Mouse (Mus musculus): ENCODE data around the gene Kif5c. TPM values are rescaled to one million over a fixed set of nuclear protein-coding genes. Genes with fewer than 3 reads are reported as not detected.

The Kif5c gene
- polyA plus RNA-seq, 1 experiment, result 0.20 TPM

DNA sequence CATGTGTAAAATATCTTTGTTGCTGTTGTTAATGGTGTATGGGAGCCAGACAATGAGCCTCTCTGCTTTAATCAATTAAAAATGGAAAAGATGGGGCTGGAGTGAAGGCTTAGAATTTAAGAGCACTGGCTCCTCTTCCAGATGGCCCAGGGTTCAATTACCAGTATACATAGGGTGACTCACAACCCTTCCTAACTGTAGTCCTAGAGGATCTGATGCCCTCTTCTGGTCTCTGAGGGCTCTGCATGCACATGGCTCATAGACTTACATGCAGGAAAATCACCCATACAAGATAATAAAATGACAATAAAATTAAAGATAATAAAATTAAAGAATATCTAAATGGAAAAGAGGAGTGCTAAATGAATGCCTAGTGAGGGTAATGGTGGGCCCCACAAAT lies 156.6 kb downstream of the Kif5c start:
- no peak overlapping the region for H3K27ac ChIP-seq (replicated peaks; ENCODE audit: low read depth, low read length)
- no peaks in the 10 kb centered on the region for H3K4me1 ChIP-seq (ENCODE audit: control insufficient read depth, insufficient read depth, insufficient read length, low read length)
- no peak overlapping the region for H3K4me3 ChIP-seq (ENCODE audit: insufficient read depth, low read depth, low read length)

DNA sequence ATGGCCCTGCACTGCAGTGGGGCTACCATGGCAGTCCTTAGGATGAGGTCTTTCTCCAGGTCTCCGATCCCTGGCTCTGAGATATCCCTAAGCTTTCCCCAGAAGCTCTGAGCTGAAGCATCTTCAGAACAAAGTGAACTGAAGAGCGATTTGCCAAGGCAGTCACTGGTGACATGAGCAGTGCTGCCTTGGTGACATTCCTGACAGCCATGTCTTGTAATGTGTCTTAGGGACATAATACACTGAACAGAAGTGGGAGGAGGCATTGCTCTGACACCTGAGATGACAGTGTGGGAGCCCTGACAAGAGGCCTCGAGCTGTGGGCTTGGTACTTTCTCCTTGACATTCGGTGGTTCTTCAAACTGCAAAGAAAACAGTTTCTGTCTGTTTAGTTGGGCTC lies 157.3 kb downstream of the Kif5c start:
- Histone ChIP-seq H3K27ac (replicated peaks; ENCODE audit: low read depth, low read length) (no peak overlapping the region), H3K4me1 (ENCODE audit: control insufficient read depth, insufficient read depth, insufficient read length, low read length) (no peaks in the 10 kb centered on the region), H3K4me3 (ENCODE audit: insufficient read depth, low read depth, low read length) (no peak overlapping the region)

DNA sequence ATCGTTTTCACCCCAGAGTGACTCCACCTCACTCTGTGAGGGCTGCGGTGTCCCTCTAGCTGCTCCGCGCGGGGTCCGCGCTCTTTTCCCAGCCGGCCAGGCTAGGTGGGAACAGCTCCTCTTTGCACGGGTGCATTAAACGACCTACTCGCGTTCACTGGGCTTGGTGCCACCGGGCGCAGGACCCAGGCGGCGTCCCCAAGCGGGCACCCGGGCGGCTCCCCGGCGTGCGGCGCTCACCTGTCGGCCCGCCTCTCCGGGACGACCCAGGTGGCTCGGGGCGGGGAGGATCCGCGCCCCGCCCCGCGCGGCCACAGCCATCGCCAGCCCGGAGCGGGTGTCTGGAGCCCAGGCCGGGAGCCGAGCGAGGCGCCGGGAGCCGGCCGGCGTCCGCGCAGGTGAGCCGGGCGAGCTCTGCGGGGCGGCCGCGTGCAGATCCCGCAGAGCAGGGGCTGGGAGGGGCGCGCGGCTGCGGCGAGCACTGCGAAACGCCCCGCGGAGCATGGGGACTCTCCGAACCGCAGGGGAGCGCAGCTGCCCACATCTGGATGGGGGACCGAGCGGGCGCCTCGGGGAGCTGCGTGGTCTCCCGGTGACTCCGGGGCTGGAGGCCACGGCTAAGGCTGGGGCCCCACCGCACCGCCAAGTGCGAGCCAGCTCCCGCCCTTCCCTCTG lies 168.4 kb downstream of the Kif5c start, which contains the start of gene Lypd6b:
Lypd6b (plus strand) TSS at position 313 of the 675 bp plus-strand sequence.
- no peaks in the 10 kb centered on the region; the same call in 1 of the 2 replicates for H3K4me1 ChIP-seq (ENCODE audit: control insufficient read depth, insufficient read depth, insufficient read length, low read length)
- no peak within 1 kb of the TSS for H3K27ac ChIP-seq (replicated peaks; ENCODE audit: low read depth, low read length)
- H3K4me3 ChIP-seq (ENCODE audit: insufficient read depth, low read depth, low read length), result peak within 1 kb of the TSS; percentile 42

DNA sequence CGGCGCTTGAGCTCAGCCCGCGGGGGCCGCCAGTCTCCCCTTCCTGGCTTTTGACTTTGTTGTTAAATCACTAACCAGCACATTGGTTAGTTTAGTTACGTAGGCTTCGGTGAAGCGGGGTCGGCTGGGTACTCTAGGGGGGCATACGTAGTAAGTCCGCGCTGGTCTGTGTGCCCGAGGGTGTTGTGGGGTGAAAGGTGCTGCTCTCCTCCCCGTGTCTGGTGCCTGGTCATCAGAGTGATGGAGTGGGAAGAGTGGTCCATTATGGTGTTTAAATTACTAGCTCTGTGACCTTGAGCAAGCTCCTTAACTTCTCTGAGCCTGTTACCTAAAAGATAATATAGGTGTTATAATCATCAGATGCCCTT lies 168.9 kb downstream of the Kif5c start:
- H3K4me1 ChIP-seq (ENCODE audit: control insufficient read depth, insufficient read depth, insufficient read length, low read length), result no peaks in the 10 kb centered on the region; the same call in 1 of the 2 replicates
- no peak overlapping the region for H3K27ac ChIP-seq (replicated peaks; ENCODE audit: low read depth, low read length)
- peak overlapping the region; percentile 42 for H3K4me3 ChIP-seq (ENCODE audit: insufficient read depth, low read depth, low read length)

DNA sequence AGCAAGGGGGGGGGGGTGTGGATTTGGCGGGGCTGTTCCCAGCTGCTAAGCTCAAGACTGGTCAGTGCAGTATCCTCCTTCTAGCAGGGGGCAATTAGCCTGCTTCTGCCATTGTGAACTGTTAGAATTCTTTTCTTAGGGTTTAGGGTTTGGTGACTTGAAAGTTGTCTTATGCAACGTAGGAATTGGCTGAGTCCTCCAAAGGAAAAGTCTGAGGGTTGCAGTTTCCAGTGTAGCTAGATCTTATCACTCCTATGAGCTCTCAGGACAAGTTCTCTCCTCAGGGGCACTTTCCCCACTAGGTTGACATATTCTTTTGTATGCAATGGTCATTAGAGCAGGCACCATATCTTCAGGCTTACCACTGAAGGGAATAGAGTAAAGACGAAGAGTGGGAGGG lies 169.5 kb downstream of the Kif5c start:
- Histone ChIP-seq H3K4me1 (ENCODE audit: control insufficient read depth, insufficient read depth, insufficient read length, low read length) (no peaks in the 10 kb centered on the region; the same call in 1 of the 2 replicates), H3K27ac (replicated peaks; ENCODE audit: low read depth, low read length) (no peak overlapping the region), H3K4me3 (ENCODE audit: insufficient read depth, low read depth, low read length) (no peak overlapping the region)

DNA sequence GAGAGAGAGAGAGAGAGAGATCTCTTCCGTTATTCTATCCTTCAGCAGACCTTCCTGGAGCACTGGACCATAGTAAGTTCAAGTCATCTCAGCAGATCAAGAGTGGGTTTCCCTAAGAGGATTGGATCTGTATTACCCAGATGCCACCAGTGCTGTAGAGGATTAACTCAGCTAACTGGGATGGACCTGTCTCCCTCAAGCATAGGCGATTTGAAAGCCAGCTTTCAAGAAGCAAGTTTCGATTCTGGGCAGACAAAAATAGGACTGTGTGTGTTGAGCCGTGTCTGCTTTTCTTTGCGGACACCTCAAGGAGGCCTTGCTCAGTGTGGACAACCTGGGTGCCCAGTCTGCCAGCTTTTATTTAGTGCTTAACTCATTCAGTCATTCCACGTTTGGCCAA lies 170.0 kb downstream of the Kif5c start:
- H3K27ac ChIP-seq (replicated peaks; ENCODE audit: low read depth, low read length), result no peak overlapping the region
- H3K4me3 ChIP-seq (ENCODE audit: insufficient read depth, low read depth, low read length), result no peak overlapping the region
- no peaks in the 10 kb centered on the region; the same call in 1 of the 2 replicates for H3K4me1 ChIP-seq (ENCODE audit: control insufficient read depth, insufficient read depth, insufficient read length, low read length)

DNA sequence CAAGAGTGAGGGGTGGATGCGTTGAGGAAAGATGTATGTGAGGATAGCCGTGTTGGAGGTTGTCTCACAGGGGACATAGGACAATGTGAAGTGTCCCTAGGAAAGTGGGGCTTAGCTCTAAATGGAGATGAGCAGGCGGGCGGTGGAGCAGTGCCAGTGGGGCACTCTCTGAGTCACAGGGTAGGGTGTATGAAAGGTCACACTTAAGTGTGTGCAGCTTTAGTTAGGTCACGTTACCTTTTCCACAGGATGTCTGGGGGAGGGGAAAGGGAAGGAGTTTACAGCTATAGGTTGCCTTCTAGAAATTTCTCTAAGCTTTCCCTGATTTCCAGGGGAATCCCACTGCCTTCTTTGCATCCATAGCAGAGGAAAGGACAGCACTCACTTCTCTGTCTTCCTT lies 170.4 kb downstream of the Kif5c start:
- Histone ChIP-seq H3K27ac (replicated peaks; ENCODE audit: low read depth, low read length) (no peak overlapping the region), H3K4me3 (ENCODE audit: insufficient read depth, low read depth, low read length) (no peak overlapping the region), H3K4me1 (ENCODE audit: control insufficient read depth, insufficient read depth, insufficient read length, low read length) (no peaks in the 10 kb centered on the region; the same call in 1 of the 2 replicates)

DNA sequence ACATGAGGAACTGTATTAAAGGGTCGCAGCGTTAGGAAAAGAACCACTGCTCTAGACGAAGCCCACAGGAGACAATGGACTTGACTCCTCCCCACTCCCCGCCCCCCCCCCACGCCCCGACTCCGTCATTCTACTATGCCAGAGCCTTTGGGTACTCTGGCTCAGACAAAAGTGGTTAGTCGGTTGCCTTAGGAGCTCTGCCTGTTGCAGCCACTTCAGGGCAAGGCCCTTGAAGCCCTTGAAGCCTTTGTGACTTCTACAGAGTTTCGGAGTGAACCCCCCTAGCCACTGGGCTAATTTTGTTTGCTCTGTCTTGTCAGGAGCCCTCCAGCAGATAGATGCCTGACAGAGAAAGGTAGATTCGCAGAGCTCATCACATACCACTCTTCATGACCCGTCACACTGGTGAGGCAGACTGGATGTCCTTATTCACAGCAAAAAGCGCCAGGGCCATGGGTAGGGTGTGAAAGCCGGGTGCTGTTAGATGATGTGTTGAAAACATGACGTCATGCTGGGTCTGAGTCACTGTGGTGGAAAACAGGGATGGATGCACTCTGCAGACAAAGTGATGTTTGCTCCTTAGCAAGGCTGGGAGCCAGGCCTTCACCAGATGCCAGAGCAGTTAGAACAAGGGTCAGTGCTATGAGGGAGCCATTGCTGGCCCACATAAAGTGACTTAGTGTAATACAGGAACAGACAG lies 178.5 kb downstream of the Kif5c start:
- Histone ChIP-seq H3K4me3 (ENCODE audit: insufficient read depth, low read depth, low read length) (no peak overlapping the region), H3K27ac (replicated peaks; ENCODE audit: low read depth, low read length) (no peak overlapping the region)

DNA sequence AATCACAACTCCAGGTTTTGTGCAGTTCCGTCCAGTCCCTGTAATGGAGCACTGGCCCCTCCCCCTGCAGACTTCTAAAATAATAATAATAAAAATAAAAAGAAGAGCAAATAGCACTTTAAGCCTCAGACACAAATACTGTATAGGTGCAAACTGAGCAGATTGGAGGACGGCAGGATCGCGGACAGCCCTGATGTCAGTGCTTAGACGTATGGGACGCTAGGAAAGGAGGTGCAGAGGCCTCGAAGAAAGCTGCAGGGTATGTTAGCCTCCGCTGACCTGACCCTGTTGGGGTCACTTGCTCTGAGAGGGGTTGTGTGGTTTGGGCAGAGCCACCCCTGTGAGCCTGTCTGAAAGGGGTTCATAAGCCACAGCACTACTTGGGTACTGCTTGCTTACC lies 185.3 kb downstream of the Kif5c start:
- Histone ChIP-seq H3K4me3 (ENCODE audit: insufficient read depth, low read depth, low read length) (no peak overlapping the region), H3K4me1 (ENCODE audit: control insufficient read depth, insufficient read depth, insufficient read length, low read length) (no peaks in the 10 kb centered on the region), H3K27ac (replicated peaks; ENCODE audit: low read depth, low read length) (no peak overlapping the region)

More for the DNA sequence above, 178.5 kb downstream of the Kif5c start:
- H3K4me1 ChIP-seq (ENCODE audit: control insufficient read depth, insufficient read depth, insufficient read length, low read length), result no peaks in the 10 kb centered on the region

DNA sequence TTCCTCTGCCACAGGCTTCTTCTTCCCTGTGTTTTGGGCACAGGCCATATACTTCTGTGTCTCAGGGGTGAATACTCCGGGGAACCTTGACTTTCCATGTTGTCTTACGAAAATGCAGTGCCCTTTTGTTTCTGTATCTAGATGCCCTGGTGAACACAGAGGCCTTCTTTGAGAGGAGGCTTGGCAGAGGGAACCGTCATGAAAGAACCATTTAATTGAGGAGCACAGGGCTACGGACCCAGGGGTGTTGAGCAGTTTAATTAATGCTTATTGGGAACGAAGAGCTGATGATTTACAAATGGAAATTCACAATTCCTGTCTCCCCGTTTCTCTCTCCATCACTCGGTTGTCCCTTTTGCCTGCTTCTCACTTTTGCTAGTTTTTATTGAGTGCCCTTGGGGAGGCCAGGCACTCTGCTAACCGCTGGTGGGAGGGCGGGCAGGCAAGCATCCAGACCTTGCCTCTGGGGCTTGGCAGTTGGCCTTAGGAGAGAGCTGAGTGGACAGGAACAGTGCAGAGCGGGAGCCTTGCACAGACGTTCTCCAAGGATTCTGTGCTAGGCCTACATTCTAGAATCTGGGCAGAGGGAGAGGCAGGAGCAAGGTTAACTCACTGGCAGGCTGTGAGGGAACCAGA lies 186.8 kb downstream of the Kif5c start:
- Histone ChIP-seq H3K4me3 (ENCODE audit: insufficient read depth, low read depth, low read length) (no peak overlapping the region), H3K27ac (replicated peaks; ENCODE audit: low read depth, low read length) (no peak overlapping the region), H3K4me1 (ENCODE audit: control insufficient read depth, insufficient read depth, insufficient read length, low read length) (no peaks in the 10 kb centered on the region)

DNA sequence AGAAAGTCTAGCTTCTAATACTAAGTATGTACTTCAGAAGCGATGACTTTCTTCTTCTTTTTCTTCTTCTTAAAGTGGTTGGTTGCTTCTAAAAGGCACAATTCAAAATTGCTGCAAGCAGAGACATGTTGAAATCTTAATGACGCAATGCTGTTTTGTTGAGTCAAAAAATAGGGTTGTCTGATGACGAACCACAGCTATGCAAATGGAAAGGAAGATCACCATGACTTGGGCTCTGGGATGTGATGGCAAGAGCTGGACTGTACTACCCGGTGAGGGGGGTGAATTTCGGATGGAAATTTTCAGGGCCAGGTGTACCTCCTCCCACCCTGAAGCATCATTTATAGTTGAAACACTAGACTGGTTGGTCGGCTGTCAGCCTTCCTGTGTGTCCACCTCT lies 190.4 kb downstream of the Kif5c start:
- Histone ChIP-seq H3K27ac (replicated peaks; ENCODE audit: low read depth, low read length) (no peak overlapping the region), H3K4me3 (ENCODE audit: insufficient read depth, low read depth, low read length) (no peak overlapping the region)

DNA sequence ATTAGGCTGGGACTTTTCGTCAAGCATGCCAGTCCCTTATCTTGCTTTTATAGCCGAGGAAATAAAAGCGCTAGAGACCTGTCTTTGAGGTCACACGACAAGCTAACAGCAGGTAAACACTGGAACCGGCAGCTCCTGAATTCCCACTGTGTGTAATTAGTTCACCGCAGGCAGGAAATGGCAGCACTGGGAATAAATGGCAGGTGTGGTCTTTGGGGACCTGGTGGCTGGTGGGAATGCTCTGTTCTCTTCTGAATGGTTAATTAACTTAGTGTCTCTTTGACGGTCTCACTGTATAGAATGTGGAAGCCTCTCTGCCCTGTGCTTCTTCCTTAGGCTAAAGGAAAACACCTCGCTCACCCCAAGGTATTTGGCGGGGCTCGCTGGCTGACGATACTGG lies 192.3 kb downstream of the Kif5c start:
- Histone ChIP-seq H3K4me3 (ENCODE audit: insufficient read depth, low read depth, low read length) (no peak overlapping the region), H3K27ac (replicated peaks; ENCODE audit: low read depth, low read length) (no peak overlapping the region; the same call in 1 of the 2 replicates), H3K4me1 (ENCODE audit: control insufficient read depth, insufficient read depth, insufficient read length, low read length) (peaks cover 6% of the 10 kb centered on the region; the same call in 1 of the 2 replicates)

More for the DNA sequence above, 190.4 kb downstream of the Kif5c start:
- peaks cover 6% of the 10 kb centered on the region; the same call in 1 of the 2 replicates for H3K4me1 ChIP-seq (ENCODE audit: control insufficient read depth, insufficient read depth, insufficient read length, low read length)

DNA sequence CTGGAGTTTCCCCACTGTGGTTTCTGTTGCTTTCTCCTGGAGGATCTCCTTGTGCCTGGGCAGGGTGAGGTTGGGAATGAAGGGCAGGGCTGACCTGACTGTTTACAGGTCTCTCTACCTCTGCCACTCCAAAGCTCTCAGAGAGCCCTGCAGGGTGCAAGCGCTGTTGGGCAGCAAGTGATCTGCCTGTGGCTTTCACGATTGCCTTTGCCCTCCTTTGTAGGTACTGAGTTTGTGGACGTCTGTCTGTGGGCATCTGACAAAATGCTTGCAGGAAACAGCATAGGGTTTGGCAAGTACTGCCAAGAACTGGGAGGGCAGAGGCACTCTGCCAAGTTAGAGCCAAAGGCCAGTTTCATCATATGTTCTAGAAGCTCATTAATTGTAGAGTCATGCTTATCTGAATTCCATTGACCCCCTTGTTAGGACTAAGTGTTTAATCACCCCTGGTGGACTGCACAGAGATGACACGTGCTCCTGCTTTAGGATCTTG lies 192.8 kb downstream of the Kif5c start:
- H3K4me3 ChIP-seq (ENCODE audit: insufficient read depth, low read depth, low read length), result no peak overlapping the region
- H3K27ac ChIP-seq (replicated peaks; ENCODE audit: low read depth, low read length), result no peak overlapping the region; the same call in 1 of the 2 replicates
- H3K4me1 ChIP-seq (ENCODE audit: control insufficient read depth, insufficient read depth, insufficient read length, low read length), result peaks cover 6% of the 10 kb centered on the region; the same call in 1 of the 2 replicates

DNA sequence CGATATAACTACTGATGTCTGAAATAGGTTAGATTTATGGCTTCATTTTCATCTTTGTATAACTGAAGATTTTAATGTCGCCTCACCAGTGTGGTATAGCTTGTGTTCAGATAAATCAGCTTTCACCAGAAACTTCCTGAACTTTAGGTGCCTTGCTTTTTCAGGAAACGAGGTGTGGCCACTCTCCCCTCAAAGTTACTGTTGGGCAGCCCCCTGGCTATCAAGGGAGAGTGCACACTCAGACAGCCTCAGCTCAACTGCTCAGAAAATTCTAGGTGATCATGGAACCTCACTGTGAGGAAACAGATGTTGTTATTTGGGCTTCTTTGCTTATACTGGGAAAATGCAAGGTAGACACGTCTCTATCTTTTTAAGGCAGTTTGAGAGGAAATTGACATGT lies 194.1 kb downstream of the Kif5c start:
- H3K27ac ChIP-seq (replicated peaks; ENCODE audit: low read depth, low read length), result no peak overlapping the region
- peaks cover 6% of the 10 kb centered on the region; the same call in 1 of the 2 replicates for H3K4me1 ChIP-seq (ENCODE audit: control insufficient read depth, insufficient read depth, insufficient read length, low read length)
- no peak overlapping the region for H3K4me3 ChIP-seq (ENCODE audit: insufficient read depth, low read depth, low read length)

DNA sequence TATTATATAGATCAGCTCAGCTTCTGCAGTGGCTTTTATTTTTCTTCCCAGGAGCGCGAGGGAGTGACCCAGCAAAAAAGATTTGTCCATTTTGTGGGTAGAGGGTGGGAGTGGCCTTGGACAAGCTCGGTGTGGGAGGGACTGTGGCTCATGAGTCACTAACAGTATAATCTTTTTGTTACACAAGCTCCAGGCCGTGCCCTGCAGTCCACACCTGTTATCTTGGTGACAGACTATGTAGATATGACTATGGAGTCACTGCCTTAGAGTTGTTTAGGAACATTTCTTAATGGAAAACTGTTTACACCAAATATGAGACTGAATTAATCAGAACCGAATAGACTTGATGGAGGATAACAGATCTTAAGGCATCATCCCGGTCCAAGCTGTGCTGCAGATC lies 194.9 kb downstream of the Kif5c start:
- no peak overlapping the region for H3K27ac ChIP-seq (replicated peaks; ENCODE audit: low read depth, low read length)
- no peak overlapping the region for H3K4me3 ChIP-seq (ENCODE audit: insufficient read depth, low read depth, low read length)
- H3K4me1 ChIP-seq (ENCODE audit: control insufficient read depth, insufficient read depth, insufficient read length, low read length), result peaks cover 6% of the 10 kb centered on the region; the same call in 1 of the 2 replicates

All from brown adipose tissue, adult 24 weeks (tissue).